Mouse (Mus musculus) CD4-positive, CD25-positive, alpha-beta regulatory T cell (primary cell): ENCODE measurements around the gene Hdac8. TPM values are rescaled to one million over a fixed set of nuclear protein-coding genes. Genes with fewer than 3 reads are reported as not detected.

ENCODE experiments used
- polyA plus RNA-seq: library from polyadenylated mRNA; unstranded; fragments of 100-300 nt; shearing (Covaris generic); gene quantifications from one replicate; pipeline ENCODE4 v1.2.1, GENCODE M21; 2017

Hdac8 gene
- polyA plus RNA-seq: 17.7 TPM

GRCm38 (mm10) chrX:102504644-102505481 is at the start of gene Hdac8:
Hdac8 (minus strand) TSS chrX:102505359.

GRCm38 (mm10) chrX:102251937-102252860 is 253.0 kb downstream of the Hdac8 start, which contains the start of gene Cited1:
Cited1 (minus strand) TSS chrX:102252181.

Other genes starting within 250 kb of the Hdac8 start
- not detected for gene Phka1, start 138.9 kb upstream of the Hdac8 start, polyA plus RNA-seq
- gene Gm3880, start 181.6 kb upstream of the Hdac8 start, polyA plus RNA-seq: not detected
- not detected for gene Gm9112, start 202.3 kb upstream of the Hdac8 start, polyA plus RNA-seq
- not detected for gene Dmrtc1b, start 202.5 kb upstream of the Hdac8 start, polyA plus RNA-seq